Mouse (Mus musculus): ENCODE measurements at regions not wholly inside any gene's neighbourhood (a gene's known extent, or its start where the extent isn't known, plus 50 kb on each side); places are given as distances from the start of the nearest gene placed in this dataset.

DNA sequence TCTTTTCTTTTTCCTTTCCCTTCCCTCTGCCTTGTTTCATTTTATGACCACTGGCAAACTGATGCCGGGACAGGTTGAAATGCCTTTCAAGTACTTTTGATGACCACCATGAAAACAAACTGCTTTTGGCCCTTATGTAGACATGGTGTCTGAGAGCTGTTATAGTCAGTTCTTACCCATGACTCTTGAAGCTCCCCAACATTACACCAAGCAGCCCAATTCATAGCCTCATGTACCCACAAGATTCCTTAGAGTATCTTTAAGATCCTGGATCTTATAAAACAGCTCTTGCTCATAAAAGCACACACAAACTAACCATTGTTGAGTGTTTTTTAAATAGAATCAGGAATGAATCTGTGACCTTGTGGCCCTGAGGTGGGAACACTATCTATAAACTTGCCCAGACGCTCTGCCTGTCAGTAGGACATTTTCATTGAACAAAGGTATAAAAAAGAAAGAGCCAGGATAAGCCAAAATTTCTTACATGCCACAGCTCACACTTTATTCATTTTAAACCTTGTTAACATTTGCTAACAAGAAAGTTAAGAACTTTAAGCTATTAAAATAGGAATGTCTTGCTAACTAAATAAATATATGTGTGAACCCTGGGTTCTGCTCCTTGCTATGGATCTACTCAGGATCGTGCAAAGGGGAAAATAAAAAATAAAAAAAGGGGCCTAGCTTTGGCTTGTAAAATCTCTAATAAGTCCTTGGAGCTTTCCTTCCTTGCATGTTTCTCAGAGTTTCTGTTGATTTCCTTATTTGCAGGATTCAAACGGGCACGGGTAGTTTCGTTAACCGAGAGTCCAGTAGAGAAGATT lies 375.9 kb upstream of the Btbd3 start:
- H3K27ac ChIP-seq (ENCODE audit: insufficient read depth, low read length) = no peak overlapping the region
- H3K4me1 ChIP-seq (ENCODE audit: control insufficient read depth, insufficient read depth, low read length) = no peaks in the 10 kb centered on the region
- no peak overlapping the region for H3K4me3 ChIP-seq (ENCODE audit: insufficient read depth, low read length)
- TF ChIP-seq CTCF (IDR thresholded peaks at IDR 0.05; ENCODE audit: extremely low read depth, insufficient read depth, low read length) (no peak), POLR2A (IDR thresholded peaks at IDR 0.05; ENCODE audit: extremely low read depth, insufficient read depth, low read length) (no peak)

DNA sequence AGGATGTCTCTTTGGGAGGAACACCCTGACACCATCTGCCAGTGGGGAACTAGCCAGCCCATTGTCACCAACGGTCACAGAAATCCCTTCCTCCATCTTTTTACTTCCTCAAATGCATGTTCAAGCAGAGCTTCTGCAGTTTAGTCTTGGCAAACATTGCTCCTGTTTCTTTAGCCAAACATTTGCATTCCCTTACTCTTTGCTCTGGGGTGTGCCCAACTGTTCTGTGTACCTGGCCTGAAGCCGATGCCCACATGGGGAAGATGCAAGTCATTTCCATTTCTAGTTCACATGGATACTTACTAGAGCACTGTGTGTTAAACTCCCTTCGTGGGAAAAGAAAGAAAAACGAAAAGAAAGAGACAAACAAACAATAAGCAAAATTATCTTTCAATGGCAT lies 386.7 kb upstream of the Btbd3 start:
- H3K4me3 ChIP-seq (ENCODE audit: insufficient read depth, low read length) = no peak overlapping the region
- TF ChIP-seq CTCF (IDR thresholded peaks at IDR 0.05; ENCODE audit: extremely low read depth, insufficient read depth, low read length) (no peak), POLR2A (IDR thresholded peaks at IDR 0.05; ENCODE audit: extremely low read depth, insufficient read depth, low read length) (no peak)
- H3K27ac ChIP-seq (ENCODE audit: insufficient read depth, low read length) = no peak overlapping the region
- no peaks in the 10 kb centered on the region for H3K4me1 ChIP-seq (ENCODE audit: control insufficient read depth, insufficient read depth, low read length)

DNA sequence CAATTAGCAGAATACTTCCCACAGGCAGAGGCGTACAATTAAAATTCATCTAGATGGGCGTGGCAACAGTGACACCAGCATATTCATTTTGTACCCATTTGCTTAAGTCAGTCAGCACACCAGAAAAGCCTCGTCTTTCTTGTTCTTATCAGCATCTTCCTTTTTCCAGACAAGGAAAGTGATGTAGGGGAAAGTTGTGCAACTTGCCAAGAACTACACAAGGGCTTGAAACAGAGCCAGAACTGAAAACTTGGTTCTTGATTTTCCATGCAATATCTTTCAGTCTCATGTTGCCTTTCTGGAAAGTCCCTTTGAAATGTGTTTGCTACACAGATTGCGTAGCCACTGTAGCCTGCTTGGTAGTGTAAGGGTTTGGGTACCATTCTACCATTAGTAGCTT lies 401.9 kb upstream of the Btbd3 start:
- Histone ChIP-seq H3K4me3 (ENCODE audit: insufficient read depth, low read length) (no peak overlapping the region), H3K27ac (ENCODE audit: insufficient read depth, low read length) (no peak overlapping the region), H3K4me1 (ENCODE audit: control insufficient read depth, insufficient read depth, low read length) (no peaks in the 10 kb centered on the region)
- TF ChIP-seq POLR2A (IDR thresholded peaks at IDR 0.05; ENCODE audit: extremely low read depth, insufficient read depth, low read length) (no peak), CTCF (IDR thresholded peaks at IDR 0.05; ENCODE audit: extremely low read depth, insufficient read depth, low read length) (no peak)

DNA sequence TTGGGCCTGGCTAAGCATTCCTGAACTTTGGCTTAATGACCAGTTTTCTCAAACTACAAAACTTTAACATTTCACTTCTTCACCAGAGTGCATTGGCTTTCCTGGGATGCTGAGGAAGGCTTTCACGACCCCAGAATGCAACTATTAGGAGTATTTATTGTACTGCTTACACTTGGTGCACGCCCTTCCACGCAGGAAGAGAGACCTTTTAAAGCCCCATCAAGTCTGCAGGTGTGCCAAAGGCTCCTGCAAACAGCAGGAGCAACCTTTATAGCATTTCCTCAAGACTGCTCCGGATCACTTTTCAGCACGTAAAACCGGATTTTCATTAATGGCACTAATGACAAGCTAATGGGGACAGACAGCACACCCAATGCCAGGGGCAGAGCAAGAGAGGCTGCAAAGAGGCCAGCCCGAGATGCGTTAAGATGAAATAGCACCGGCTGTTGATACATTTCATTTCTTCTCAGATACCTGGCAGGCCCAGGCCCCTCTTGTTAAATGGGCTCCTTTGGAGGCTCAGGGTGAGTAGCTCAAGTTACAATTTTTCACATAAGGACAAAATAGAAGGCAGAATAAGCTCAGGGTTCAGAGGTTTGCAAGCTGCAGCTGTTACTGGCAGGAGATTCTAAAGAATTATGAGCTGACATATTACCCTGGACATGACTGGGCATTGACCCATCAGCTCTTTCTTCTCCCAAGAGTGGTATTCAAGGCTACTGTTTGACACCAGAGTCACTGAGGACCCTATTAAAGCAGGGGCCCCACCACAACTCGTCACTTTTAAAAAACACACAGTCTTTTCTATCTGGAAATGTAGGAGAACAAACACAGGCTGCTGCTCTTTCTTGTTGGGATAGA lies 402.7 kb upstream of the Btbd3 start:
- H3K4me1 ChIP-seq (ENCODE audit: control insufficient read depth, insufficient read depth, low read length) = no peaks in the 10 kb centered on the region
- H3K27ac ChIP-seq (ENCODE audit: insufficient read depth, low read length) = no peak overlapping the region
- H3K4me3 ChIP-seq (ENCODE audit: insufficient read depth, low read length) = no peak overlapping the region
- no peak for TF ChIP-seq POLR2A (IDR thresholded peaks at IDR 0.05; ENCODE audit: extremely low read depth, insufficient read depth, low read length)

DNA sequence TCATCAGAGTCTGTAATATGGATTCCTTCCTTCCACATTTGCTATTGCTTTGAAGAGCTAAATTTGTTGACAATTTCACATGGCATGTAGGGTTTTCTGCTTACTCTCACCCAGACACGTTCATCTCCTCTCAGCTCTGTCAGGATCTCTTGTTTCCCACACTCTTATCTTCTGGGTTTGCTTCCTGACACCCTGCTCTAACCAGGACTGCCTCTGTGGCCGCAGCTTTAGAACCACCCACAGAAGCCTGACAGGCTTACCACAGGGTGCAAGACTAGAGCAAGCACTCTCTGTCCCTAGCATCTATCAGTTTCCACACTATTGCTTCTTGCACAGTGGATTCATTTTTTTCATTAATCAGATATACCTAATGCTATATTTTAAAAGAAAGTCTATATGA lies 408.5 kb upstream of the Btbd3 start:
- Histone ChIP-seq H3K4me3 (ENCODE audit: insufficient read depth, low read length) (no peak overlapping the region), H3K27ac (ENCODE audit: insufficient read depth, low read length) (no peak overlapping the region), H3K4me1 (ENCODE audit: control insufficient read depth, insufficient read depth, low read length) (no peaks in the 10 kb centered on the region)
- TF ChIP-seq CTCF (IDR thresholded peaks at IDR 0.05; ENCODE audit: extremely low read depth, insufficient read depth, low read length) = no peak
- TF ChIP-seq POLR2A (IDR thresholded peaks at IDR 0.05; ENCODE audit: extremely low read depth, insufficient read depth, low read length) = no peak

DNA sequence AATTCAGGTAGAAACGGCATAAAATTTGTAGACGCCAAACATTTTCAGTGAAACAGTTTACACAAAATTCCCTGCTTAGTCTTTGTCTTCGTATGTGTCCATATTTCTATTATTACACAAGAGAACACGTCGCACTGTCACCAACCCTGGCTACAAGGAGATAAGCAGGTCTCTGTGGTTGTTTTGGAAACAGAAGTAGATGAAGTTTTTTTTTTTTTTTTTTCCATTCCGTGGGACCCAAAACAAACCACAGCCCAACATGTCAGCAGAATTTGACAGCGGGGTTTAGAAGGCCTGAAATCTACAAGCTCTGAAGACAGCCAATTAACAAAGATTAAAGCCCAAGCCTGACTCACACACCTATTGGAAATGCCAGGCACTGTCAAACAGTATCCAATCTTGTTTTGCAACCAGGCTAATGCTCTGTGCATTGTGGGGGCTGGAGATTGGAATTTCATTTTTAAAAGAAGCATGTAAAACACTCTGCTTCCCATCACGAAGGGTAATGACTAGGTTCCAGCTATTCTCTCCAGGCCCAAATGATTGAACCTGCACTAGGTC lies 428.5 kb upstream of the Btbd3 start:
- no peak for TF ChIP-seq POLR2A (IDR thresholded peaks at IDR 0.05; ENCODE audit: extremely low read depth, insufficient read depth, low read length)
- no peak for TF ChIP-seq CTCF (IDR thresholded peaks at IDR 0.05; ENCODE audit: extremely low read depth, insufficient read depth, low read length)
- no peak overlapping the region for H3K4me3 ChIP-seq (ENCODE audit: insufficient read depth, low read length)
- no peak overlapping the region for H3K27ac ChIP-seq (ENCODE audit: insufficient read depth, low read length)
- no peaks in the 10 kb centered on the region for H3K4me1 ChIP-seq (ENCODE audit: control insufficient read depth, insufficient read depth, low read length)

DNA sequence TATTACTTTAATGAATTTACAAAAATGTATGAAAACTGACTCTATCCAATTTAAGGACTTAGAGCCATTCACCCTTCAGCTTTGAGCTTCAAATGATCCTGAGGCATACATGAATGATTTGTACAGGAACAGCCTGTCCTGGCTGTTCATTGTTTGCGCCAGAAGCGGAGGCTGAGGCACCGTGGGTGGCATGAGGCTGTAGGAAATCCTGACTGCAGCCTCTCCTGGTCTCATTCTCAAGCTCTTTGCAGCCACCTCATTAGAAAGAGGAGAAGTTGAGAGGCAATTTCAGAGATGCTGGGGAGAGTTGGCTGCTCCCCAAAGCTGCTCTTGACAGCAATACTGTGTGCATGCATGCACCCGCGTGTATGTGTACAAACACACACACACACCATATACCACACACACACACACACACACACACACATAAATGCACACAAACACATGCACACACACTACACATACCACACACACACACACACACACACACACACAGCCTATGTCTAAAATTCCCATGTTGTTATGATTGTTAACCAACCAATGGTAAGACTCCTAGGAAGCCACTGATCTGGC lies 434.9 kb upstream of the Btbd3 start:
- TF ChIP-seq POLR2A (IDR thresholded peaks at IDR 0.05; ENCODE audit: extremely low read depth, insufficient read depth, low read length) (no peak), CTCF (IDR thresholded peaks at IDR 0.05; ENCODE audit: extremely low read depth, insufficient read depth, low read length) (no peak)
- Histone ChIP-seq H3K27ac (ENCODE audit: insufficient read depth, low read length) (no peak overlapping the region), H3K4me3 (ENCODE audit: insufficient read depth, low read length) (no peak overlapping the region), H3K4me1 (ENCODE audit: control insufficient read depth, insufficient read depth, low read length) (no peaks in the 10 kb centered on the region)

DNA sequence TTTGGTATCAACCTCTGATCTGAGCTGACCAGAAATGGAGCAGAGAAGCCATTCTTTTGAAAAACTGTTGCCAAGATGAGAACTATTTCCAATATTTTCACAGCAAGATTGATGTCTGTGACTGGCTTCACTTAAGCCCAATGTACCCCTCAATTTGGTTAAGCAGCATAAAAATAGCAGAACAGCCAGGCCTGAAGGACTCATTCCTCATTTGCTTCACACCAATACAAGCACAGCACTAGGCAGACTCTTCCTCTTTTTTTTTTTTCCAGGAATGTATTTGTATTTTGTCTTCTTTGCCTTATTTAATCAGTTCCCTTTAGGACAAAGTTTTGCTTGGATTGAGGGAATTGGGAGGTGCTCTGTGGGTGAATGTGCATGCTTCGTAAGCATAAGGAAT lies 441.4 kb upstream of the Btbd3 start:
- Histone ChIP-seq H3K4me1 (ENCODE audit: control insufficient read depth, insufficient read depth, low read length) (no peaks in the 10 kb centered on the region), H3K27ac (ENCODE audit: insufficient read depth, low read length) (no peak overlapping the region), H3K4me3 (ENCODE audit: insufficient read depth, low read length) (no peak overlapping the region)
- no peak for TF ChIP-seq POLR2A (IDR thresholded peaks at IDR 0.05; ENCODE audit: extremely low read depth, insufficient read depth, low read length)
- no peak for TF ChIP-seq CTCF (IDR thresholded peaks at IDR 0.05; ENCODE audit: extremely low read depth, insufficient read depth, low read length)

DNA sequence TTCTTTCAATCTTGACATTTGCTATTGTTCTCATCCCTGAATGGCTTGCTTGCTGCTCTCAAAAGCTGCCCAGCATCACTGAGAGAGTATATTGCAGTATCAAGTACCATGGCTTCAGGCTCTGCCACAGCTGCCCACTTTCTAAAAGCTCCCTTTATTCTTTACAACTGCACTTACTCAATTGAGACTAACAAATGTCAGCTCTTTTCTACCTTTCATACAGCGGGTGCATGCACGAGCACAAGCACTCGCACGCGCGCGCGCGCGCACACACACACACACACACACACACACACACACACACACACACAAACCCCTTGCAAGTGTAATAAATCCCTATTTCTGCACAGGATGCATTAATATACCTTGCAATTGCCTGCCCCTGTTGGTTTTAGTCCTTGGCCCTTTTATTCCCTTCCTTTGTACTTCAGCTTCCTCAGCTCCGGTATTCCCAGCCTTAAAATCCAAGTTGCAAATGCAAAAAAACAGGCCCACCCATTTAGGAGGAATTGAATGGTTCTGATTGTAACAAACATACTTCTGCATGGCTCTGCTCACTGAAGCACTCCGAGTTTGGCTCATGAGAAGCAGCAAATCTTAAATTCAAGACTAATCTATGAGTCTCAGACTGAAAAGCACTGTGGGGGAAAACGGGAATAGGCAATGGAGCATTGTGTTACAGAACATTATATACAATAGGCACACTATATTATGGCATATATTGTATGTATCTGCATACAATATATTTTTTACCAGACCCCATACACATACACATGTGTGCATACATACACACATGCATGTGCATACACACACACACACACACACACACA lies 447.7 kb upstream of the Btbd3 start:
- H3K4me3 ChIP-seq (ENCODE audit: insufficient read depth, low read length) = no peak overlapping the region
- TF ChIP-seq CTCF (IDR thresholded peaks at IDR 0.05; ENCODE audit: extremely low read depth, insufficient read depth, low read length) (no peak), POLR2A (IDR thresholded peaks at IDR 0.05; ENCODE audit: extremely low read depth, insufficient read depth, low read length) (no peak)
- no peak overlapping the region for H3K27ac ChIP-seq (ENCODE audit: insufficient read depth, low read length)
- no peaks in the 10 kb centered on the region for H3K4me1 ChIP-seq (ENCODE audit: control insufficient read depth, insufficient read depth, low read length)
